Mouse (Mus musculus): ENCODE measurements around the gene Rps15.
A peak's percentile ranks its signal among the peaks of the same experiment; 100 is the strongest.

Rps15 gene

GRCm38 (mm10) chr10:80293325-80293724, 1.1 kb downstream of the Rps15 start:
- no peak for DNase-seq

GRCm38 (mm10) chr10:80294311-80294710, 2.1 kb downstream of the Rps15 start:
- no peak for DNase-seq

GRCm38 (mm10) chr10:80294788-80295303, 2.6 kb downstream of the Rps15 start:
- no peak for DNase-seq

- peak; percentile 66 to 81 for DNase-seq
These were observed 3.6 kb downstream of the Rps15 start, which contains the start of gene Apc2 for GRCm38 (mm10) chr10:80295618-80296425. Gene Apc2, plus strand, starts transcription at chr10:80295977.

- no peak for DNase-seq
These were observed 4.6 kb downstream of the Rps15 start for GRCm38 (mm10) chr10:80296824-80297223.

- DNase-seq: no peak
These were observed 5.4 kb downstream of the Rps15 start for GRCm38 (mm10) chr10:80297526-80298133.

GRCm38 (mm10) chr10:80298571-80299281, 6.5 kb downstream of the Rps15 start:
- DNase-seq: no peak

- no peak for DNase-seq
These were observed 7.0 kb downstream of the Rps15 start for GRCm38 (mm10) chr10:80299301-80299700.

GRCm38 (mm10) chr10:80299824-80300223, 7.6 kb downstream of the Rps15 start:
- DNase-seq: no peak

- no peak for DNase-seq
These were observed 8.5 kb downstream of the Rps15 start for GRCm38 (mm10) chr10:80300672-80301181.

GRCm38 (mm10) chr10:80301256-80302081, 9.2 kb downstream of the Rps15 start:
- no peak for DNase-seq

GRCm38 (mm10) chr10:80302082-80302355, 9.8 kb downstream of the Rps15 start:
- no peak for DNase-seq

GRCm38 (mm10) chr10:80302471-80302881, 10.2 kb downstream of the Rps15 start:
- peak; percentile 60 to 69 for DNase-seq

- DNase-seq: no peak
These were observed 12.2 kb downstream of the Rps15 start for GRCm38 (mm10) chr10:80304458-80304857.

- peak in 1 of 2 experiments; percentile 56 for DNase-seq
These were observed 12.6 kb downstream of the Rps15 start for GRCm38 (mm10) chr10:80304862-80305261.

GRCm38 (mm10) chr10:80311560-80311959, 19.3 kb downstream of the Rps15 start:
- DNase-seq: no peak

- no peak for DNase-seq
These were observed 20.6 kb downstream of the Rps15 start for GRCm38 (mm10) chr10:80312586-80313504.

GRCm38 (mm10) chr10:80313627-80314201, 21.5 kb downstream of the Rps15 start:
- DNase-seq: no peak

GRCm38 (mm10) chr10:80314494-80315001, 22.3 kb downstream of the Rps15 start:
- DNase-seq: no peak

- no peak for DNase-seq
These were observed 23.1 kb downstream of the Rps15 start for GRCm38 (mm10) chr10:80315315-80315714.

- DNase-seq: no peak
These were observed 24.1 kb downstream of the Rps15 start for GRCm38 (mm10) chr10:80316359-80316781.
